Mouse (Mus musculus) kidney, adult 2 months (tissue): Measurements from ENCODE around the gene St3gal2.

Experiments
- CTCF ChIP-seq: fragments of 200-500 bp; conservative IDR thresholded peaks from 2 replicates; pipeline ENCODE4 v1.5.1; 2011; ENCODE audit warnings: low read depth, mild to moderate bottlenecking, control low read depth, low read length, moderate library complexity, mixed read lengths; ENCODE audit not compliant: insufficient read depth, insufficient read length
- POLR2A ChIP-seq: fragments of 200-500 bp; IDR thresholded peaks from one replicate; pipeline ENCODE4 v1.6.1; 2011; ENCODE audit warnings: low read depth, low read length, control low read depth

DNA sequence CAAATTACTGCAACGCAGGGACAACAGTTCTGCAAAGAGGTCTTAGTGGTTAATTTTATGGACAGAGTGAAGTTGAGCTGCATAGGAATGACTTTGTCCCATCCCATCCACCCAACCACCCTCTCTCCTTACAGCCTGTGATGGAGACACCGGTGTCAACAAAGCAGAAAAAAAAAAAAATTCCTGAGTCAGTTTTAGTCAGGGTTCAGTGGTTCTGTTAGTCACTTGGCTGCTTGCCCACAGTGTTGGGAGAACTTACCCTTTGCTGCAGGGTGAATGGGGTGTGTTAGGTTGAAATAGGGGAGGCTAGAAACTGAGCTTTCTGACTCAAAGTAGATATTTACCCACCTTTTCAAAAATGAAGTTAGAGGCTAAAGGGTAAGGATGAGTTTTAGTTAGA lies 2.3 kb upstream of the St3gal2 start:
- TF ChIP-seq CTCF (no peak), POLR2A (no peak)
